In the genomic region with DNA sequence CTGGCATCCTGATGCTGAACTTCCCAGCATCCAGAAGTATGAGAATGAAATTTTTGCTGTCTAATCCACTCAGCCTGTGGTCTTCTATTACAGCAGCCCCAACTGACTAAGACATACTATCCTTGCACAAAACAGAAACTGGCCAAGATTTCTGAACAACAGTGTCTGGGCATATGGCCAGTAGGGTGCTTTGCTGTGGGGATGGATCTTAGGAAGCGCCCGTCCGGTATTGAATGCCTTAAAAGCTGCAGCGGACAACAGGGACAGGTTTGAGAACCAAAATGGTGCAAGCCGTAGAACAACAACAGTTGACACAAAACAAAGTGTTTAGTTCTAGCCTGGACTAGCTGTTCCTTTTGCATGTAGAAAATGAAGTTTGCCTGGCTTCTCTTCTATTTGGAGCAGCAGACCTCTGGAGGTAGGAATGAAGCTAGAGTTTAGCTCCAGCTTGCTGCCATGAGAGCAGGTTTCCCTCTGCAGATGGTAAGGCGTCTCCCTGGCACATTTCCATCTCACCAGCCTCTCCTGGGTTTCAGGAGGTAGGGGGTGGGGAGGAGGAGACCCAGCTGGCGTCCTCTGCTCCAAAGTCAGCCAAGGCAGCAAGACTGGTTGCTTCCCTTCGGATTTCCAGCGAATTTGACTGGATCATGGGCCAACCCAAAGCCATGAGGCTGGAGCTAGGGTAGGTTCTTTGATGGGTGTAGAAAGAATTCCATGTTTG, we compare ENCODE assay signal across 11 mouse cellular contexts. TPM values are rescaled to one million over a fixed set of nuclear protein-coding genes. Genes with fewer than 3 reads are reported as not detected.
DNase-seq lines count a peak whose midpoint lies in the region; ATAC-seq and TF ChIP-seq lines count a peak whose summit lies in the region.
"Had no signal": no experiment of that assay in that cellular context is flagged by ENCODE, and none has a peak within 500 bp of the region (broad histone marks: within the 10 kb centered on the region; RNA-seq: fewer than 3 reads in every experiment).

No protein-coding gene starts in this region.

- peak; percentile 58 for ATAC-seq in frontal cortex, adult (ENCODE audit: low TSS enrichment)
- ATAC-seq in CD4-positive, CD25-positive, alpha-beta regulatory T cell, adult 4 months = no peak
- ATAC-seq: intestine, postnatal 0 days had no signal

- no peak for TF ChIP-seq CTCF in layer of hippocampus, adult 2 months (conservative IDR thresholded peaks at IDR 0.05)

- peak overlapping the region; percentile 74 for H3K27ac ChIP-seq in layer of hippocampus, adult 2 months
- H3K27ac ChIP-seq: liver, embryonic 15.5 days had no signal

- H3K4me3 ChIP-seq in layer of hippocampus, adult 2 months = no peak overlapping the region
- H3K4me3 ChIP-seq: liver, embryonic 15.5 days had no signal

- DNase-seq in frontal cortex, postnatal 25 days (ENCODE audit: low spot score in 2 of 2) = no peak
- DNase-seq in cerebellum, adult 9-10 months = peak; percentile 89
- DNase-seq in layer of hippocampus, adult 2 months (ENCODE audit: low spot score in 2 of 2) = peak; percentile 66 to 74
- DNase-seq in right cerebral cortex, postnatal 14 days = peak; percentile 54
- DNase-seq in urinary bladder, adult 18-20 months (ENCODE audit: low spot score in 2 of 2) = no peak
- DNase-seq in heart, adult 9 months (ENCODE audit: low spot score in 2 of 2) = no peak
- DNase-seq: heart, postnatal 36 days had no signal

RNA-seq across cellular contexts. Expression of a gene that starts 52.1 kb away (rescaled TPM):
- 10 to 100 TPM; 44.8 to 45.4 TPM for total RNA-seq in layer of hippocampus, adult 2 months (2021)
- 1 to 10 TPM; 4.4 to 5.6 TPM for polyA plus RNA-seq in CD4-positive, CD25-positive, alpha-beta regulatory T cell, adult 4 months (2017; shearing (Covaris generic))

Comparison
In these comparisons a context has a peak if more than half of its experiments do, and no peak if none do; other contexts are left out.
1. DNase-seq: peak in cerebellum, adult 9-10 months (single experiment), layer of hippocampus, adult 2 months (2 of 2) and right cerebral cortex, postnatal 14 days (single experiment); none in frontal cortex, postnatal 25 days (0 of 2), urinary bladder, adult 18-20 months (0 of 2) and heart, adult 9 months (0 of 2).